ENCODE assay signal across 8 mouse cellular contexts in genomic region chrX:74085601-74086038, GRCm38 (mm10). TPM values are rescaled to one million over a fixed set of nuclear protein-coding genes. Genes with fewer than 3 reads are reported as not detected.
DNase-seq lines count a peak whose midpoint lies in the region; ATAC-seq lines count a peak whose summit lies in the region.

No protein-coding gene starts in this region.

- DNase-seq in MEL-GATA-1-ER (ENCODE audit: extremely low read depth, low read depth): peak; percentile 99
- peak; percentile 97 for DNase-seq in cerebellum, adult 8-10 months
- DNase-seq in forelimb bud, embryonic 11.5 days (ENCODE audit: low read depth, low spot score): peak; percentile 96
- DNase-seq in layer of hippocampus, adult 9-10 months (ENCODE audit: low spot score): peak; percentile 96
- DNase-seq in ovary, postnatal 10 days (ENCODE audit: low spot score): peak; percentile 73
- DNase-seq in thymus, postnatal 10 days (ENCODE audit: low spot score in 2 of 2): peak; percentile 93 to 96

- ATAC-seq in hematopoietic stem cell, adult 5-6 weeks (replicated peaks in 1 of 2; ENCODE audit: insufficient read depth in 1 of 2, low FRiP score in 2 of 2, low TSS enrichment in 1 of 2, low read depth in 1 of 2, poor library complexity in 2 of 2, severe bottlenecking in 2 of 2): peak; percentile 98 to 99
- peak; percentile 99 for ATAC-seq in lung, embryonic 16.5 days (ENCODE audit: low read depth)

- no peaks in the 10 kb centered on the region for H3K27me3 ChIP-seq in lung, embryonic 16.5 days (ENCODE audit: control insufficient read depth, insufficient read depth, low read depth, low read length)

- WGBS in lung, embryonic 16.5 days: 9% methylated on average over 24 of the region's 27 CpGs

- H3K27ac ChIP-seq in lung, embryonic 16.5 days (ENCODE audit: low read length): peak overlapping the region; percentile 92

- no peaks in the 10 kb centered on the region; the same call in 1 of the 2 replicates for H3K4me1 ChIP-seq in lung, embryonic 16.5 days (replicated peaks; ENCODE audit: control insufficient read depth, insufficient read depth, low read length)

- peak overlapping the region; percentile 80 for H3K9ac ChIP-seq in lung, embryonic 16.5 days (ENCODE audit: low read length)

- no peaks in the 10 kb centered on the region for H3K9me3 ChIP-seq in lung, embryonic 16.5 days (ENCODE audit: control insufficient read depth, low read length)

- H3K4me2 ChIP-seq in lung, embryonic 16.5 days (ENCODE audit: low read depth, low read length): peak overlapping the region; percentile 47

- H3K4me3 ChIP-seq in lung, embryonic 16.5 days (ENCODE audit: low read length): peak overlapping the region; percentile 65

- H3K36me3 ChIP-seq in lung, embryonic 16.5 days (ENCODE audit: control insufficient read depth, insufficient read depth, low read length): no peaks in the 10 kb centered on the region

RNA-seq across cellular contexts. Expression of gene Opn1mw, which starts 41.6 kb away (rescaled TPM):
- total RNA-seq in hematopoietic stem cell, adult 5-6 weeks (2017): not detected in 2 replicates
- not detected in 2 replicates for polyA plus RNA-seq in lung, embryonic 16.5 days (2015; fragmentation: Nextera tagmentation; extraction: Ambion mirVana)

RNA-seq across cellular contexts. Expression of gene Mecp2, which starts 49.5 kb away (rescaled TPM):
- total RNA-seq in hematopoietic stem cell, adult 5-6 weeks (2017): 20.2 and 31.3 TPM in 2 replicates
- polyA plus RNA-seq in lung, embryonic 16.5 days (2015; fragmentation: Nextera tagmentation; extraction: Ambion mirVana): 11.5 and 11.6 TPM in 2 replicates

Comparison
In these comparisons a context has a peak if more than half of its experiments do, and no peak if none do; other contexts are left out.
1. Peak in every context shown above with its lines: DNase-seq, ATAC-seq, H3K4me3 ChIP-seq and H3K27ac ChIP-seq.